In the genomic region with DNA sequence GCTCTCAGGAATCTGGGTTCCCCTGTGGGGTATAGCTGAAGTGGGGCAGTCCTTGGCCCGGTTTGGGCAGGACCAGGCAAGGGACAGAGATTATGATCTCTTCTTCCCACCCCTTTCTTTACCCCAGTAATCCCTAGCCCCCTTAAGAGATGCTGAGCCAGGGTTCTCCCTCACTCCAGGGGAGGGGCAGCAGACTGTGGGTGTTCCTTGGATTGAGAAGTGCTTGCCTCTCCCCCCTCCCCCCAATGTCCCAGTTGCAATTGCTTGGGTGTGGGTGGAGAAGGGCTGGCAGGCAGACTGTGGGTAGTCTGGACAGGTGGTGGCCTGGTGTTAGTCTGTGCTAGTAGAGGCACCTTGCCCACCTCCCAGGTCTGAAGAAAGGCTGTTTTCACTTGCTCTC, we compare ENCODE assay signal across 7 mouse cellular contexts. TPM values are rescaled to one million over a fixed set of nuclear protein-coding genes. Genes with fewer than 3 reads are reported as not detected.
DNase-seq lines count a peak whose midpoint lies in the region; ATAC-seq and TF ChIP-seq lines count a peak whose summit lies in the region.

No protein-coding gene starts in this region.

- peaks cover 10% of the 10 kb centered on the region for H3K9me3 ChIP-seq in lung, postnatal 0 days (ENCODE audit: low read length)
- H3K9me3 ChIP-seq in kidney, embryonic 16.5 days (ENCODE audit: low read length): peaks cover 24% of the 10 kb centered on the region

- peaks cover 22% of the 10 kb centered on the region; the same call in 1 of the 2 replicates for H3K36me3 ChIP-seq in lung, postnatal 0 days (ENCODE audit: insufficient read depth, low read length)
- peaks cover 50% of the 10 kb centered on the region for H3K36me3 ChIP-seq in kidney, embryonic 16.5 days (ENCODE audit: insufficient read depth, low read length)
- peaks cover 9% of the 10 kb centered on the region for H3K36me3 ChIP-seq in myocyte (ENCODE audit: control insufficient read depth, insufficient read depth)

- no peaks in the 10 kb centered on the region for H3K27me3 ChIP-seq in lung, postnatal 0 days (replicated peaks; ENCODE audit: insufficient read depth, low read length)
- no peaks in the 10 kb centered on the region for H3K27me3 ChIP-seq in kidney, embryonic 16.5 days (ENCODE audit: insufficient read depth, low read length)
- H3K27me3 ChIP-seq in myocyte (ENCODE audit: control insufficient read depth, insufficient read depth, insufficient read length): no peaks in the 10 kb centered on the region

- peaks cover 21% of the 10 kb centered on the region for H3K79me2 ChIP-seq in myocyte (ENCODE audit: control insufficient read depth, insufficient read depth)

- peak overlapping the region; percentile 92; the same call in 1 of the 2 replicates for H3K4me2 ChIP-seq in lung, postnatal 0 days (replicated peaks; ENCODE audit: low read depth, low read length)
- H3K4me2 ChIP-seq in kidney, embryonic 16.5 days (replicated peaks; ENCODE audit: low read depth, low read length): peak overlapping the region; percentile 81
- H3K4me2 ChIP-seq in myocyte (ENCODE audit: low read depth): peak overlapping the region; percentile 81

- no peak overlapping the region for H3K4me3 ChIP-seq in lung, postnatal 0 days (ENCODE audit: low read depth, low read length)
- no peak overlapping the region for H3K4me3 ChIP-seq in lung, adult 2 months (replicated peaks; ENCODE audit: extremely low read depth, low read depth, low read length)
- H3K4me3 ChIP-seq in embryonic fibroblast, embryonic 13.5 days (ENCODE audit: insufficient read depth, low read length): peak overlapping the region; percentile 73
- peak overlapping the region; percentile 73 for H3K4me3 ChIP-seq in kidney, embryonic 16.5 days (ENCODE audit: low read length)
- H3K4me3 ChIP-seq in myocyte: peak overlapping the region; percentile 61

- peaks cover 14% of the 10 kb centered on the region for H3K4me1 ChIP-seq in lung, postnatal 0 days (ENCODE audit: insufficient read depth, low read depth, low read length)
- H3K4me1 ChIP-seq in lung, adult 2 months (ENCODE audit: control insufficient read depth, insufficient read depth, low read length): 0 out of 2 replicates have a peak, but pooled peaks cover 3% of the 10 kb centered on the region
- no peaks in the 10 kb centered on the region for H3K4me1 ChIP-seq in embryonic fibroblast, embryonic 13.5 days (ENCODE audit: control insufficient read depth, insufficient read depth, low read length)
- H3K4me1 ChIP-seq in kidney, embryonic 16.5 days (ENCODE audit: insufficient read depth, low read length): peaks cover 26% of the 10 kb centered on the region

- DNase-seq in lung, postnatal 0 days (ENCODE audit: low spot score): no peak
- no peak for DNase-seq in lung, adult 2 months
- DNase-seq in spleen, adult 18-20 months: no peak
- no peak for DNase-seq in natural killer cell, adult 2 months (ENCODE audit: low spot score in 2 of 2)

- H3ac ChIP-seq in myocyte (ENCODE audit: control insufficient read depth, insufficient read length): no peak overlapping the region

- no peak for TF ChIP-seq CTCF in lung, postnatal 0 days (IDR thresholded peaks at IDR 0.05)
- no peak for TF ChIP-seq CTCF in lung, adult 2 months (IDR thresholded peaks at IDR 0.05; ENCODE audit: insufficient read depth, low read length)
- no peak for TF ChIP-seq CTCF in embryonic fibroblast, embryonic 13.5 days (IDR thresholded peaks at IDR 0.05; ENCODE audit: borderline replicate concordance, insufficient read depth, low read length)

- TF ChIP-seq POLR2A in lung, adult 2 months (IDR thresholded peaks at IDR 0.05; ENCODE audit: borderline replicate concordance, extremely low read depth, low read depth, low read length): no peak
- no peak for TF ChIP-seq POLR2A in embryonic fibroblast, embryonic 13.5 days (IDR thresholded peaks at IDR 0.05; ENCODE audit: low read depth, low read length)
- no peak for TF ChIP-seq POLR2A in myocyte (IDR thresholded peaks at IDR 0.05; ENCODE audit: insufficient read length, low read depth)

- TF ChIP-seq EP300 in lung, postnatal 0 days (IDR thresholded peaks at IDR 0.05): no peak

- no peak overlapping the region for H3K9ac ChIP-seq in lung, postnatal 0 days (replicated peaks; ENCODE audit: low read depth)
- peak overlapping the region; percentile 93 for H3K9ac ChIP-seq in kidney, embryonic 16.5 days (replicated peaks; ENCODE audit: low read length)

- ATAC-seq in lung, postnatal 0 days: no peak
- no peak for ATAC-seq in kidney, embryonic 16.5 days (ENCODE audit: low FRiP score, low TSS enrichment)

- no peak overlapping the region for H3K27ac ChIP-seq in lung, postnatal 0 days (ENCODE audit: low read length)
- H3K27ac ChIP-seq in embryonic fibroblast, embryonic 13.5 days (ENCODE audit: insufficient read depth, low read length): no peak overlapping the region
- peak overlapping the region; percentile 94; the same call in 1 of the 2 replicates for H3K27ac ChIP-seq in kidney, embryonic 16.5 days (ENCODE audit: low read length)

- WGBS in lung, postnatal 0 days: 44% methylated on average over 1 of the region's 1 CpGs
- WGBS in lung, adult 2 months: 70% methylated on average over 1 of the region's 1 CpGs
- WGBS in kidney, embryonic 16.5 days: 50% methylated on average over 1 of the region's 1 CpGs

TF ChIP-seq in myocyte, 11 proteins besides CTCF, POLR2A, EP300 and RAD21:
- no peak for TF ChIP-seq SRF (IDR thresholded peaks at IDR 0.05; ENCODE audit: control insufficient read depth, insufficient read length, low read depth)
- TF ChIP-seq USF1 (IDR thresholded peaks at IDR 0.05; ENCODE audit: low read depth): no peak
- no peak for TF ChIP-seq TCF3 (IDR thresholded peaks at IDR 0.05; ENCODE audit: insufficient read length, low read depth)
- no peak for TF ChIP-seq POLR2AphosphoS2 (IDR thresholded peaks at IDR 0.05; ENCODE audit: insufficient read length, low read depth)
- peak in 1 of 3 experiments; percentile 29 for TF ChIP-seq MYOD1 (IDR thresholded peaks at IDR 0.05; ENCODE audit: control insufficient read depth in 1 of 3, insufficient read length in 2 of 3, low read depth in 2 of 3)
- TF ChIP-seq TCF12 (IDR thresholded peaks at IDR 0.05; ENCODE audit: insufficient read depth, poor library complexity, severe bottlenecking): no peak
- no peak for TF ChIP-seq CEBPB (IDR thresholded peaks at IDR 0.05; ENCODE audit: insufficient read depth, poor library complexity, severe bottlenecking)
- TF ChIP-seq REST (IDR thresholded peaks at IDR 0.05; ENCODE audit: insufficient read depth, insufficient read length): no peak

RNA-seq across cellular contexts. Expression of a gene that starts 1.5 kb away (rescaled TPM):
- polyA plus RNA-seq in lung, postnatal 0 days (2015; fragmentation: Nextera tagmentation; extraction: Ambion mirVana): not detected in 2 replicates
- polyA plus RNA-seq in lung, adult 2 months (2012; rRNA removed): not detected in 2 replicates
- not detected in 2 replicates for polyA plus RNA-seq in embryonic fibroblast, embryonic 13.5 days (2011; ENCODE audit: insufficient read length, low read depth, missing spikeins)
- 0.69 TPM in 1 of 2 replicates, not detected in the other for polyA plus RNA-seq in kidney, embryonic 16.5 days (2015; fragmentation: Nextera tagmentation; extraction: Ambion mirVana)
- 1.5 TPM for polyA plus RNA-seq in myocyte (2012; fragmentation: generic; extraction: Trizol)

RNA-seq across cellular contexts. Expression of a gene that starts 1.6 kb away (rescaled TPM):
- 15.2 and 15.5 TPM in 2 replicates for polyA plus RNA-seq in lung, postnatal 0 days (2015; fragmentation: Nextera tagmentation; extraction: Ambion mirVana)
- 34.2 and 42.7 TPM in 2 replicates for polyA plus RNA-seq in lung, adult 2 months (2012; rRNA removed)
- 16.3 and 19.0 TPM in 2 replicates for polyA plus RNA-seq in embryonic fibroblast, embryonic 13.5 days (2011; ENCODE audit: insufficient read length, low read depth, missing spikeins)
- 52.9 and 59.3 TPM in 2 replicates for polyA plus RNA-seq in kidney, embryonic 16.5 days (2015; fragmentation: Nextera tagmentation; extraction: Ambion mirVana)
- polyA plus RNA-seq in myocyte (2012; fragmentation: generic; extraction: Trizol): 15.3 TPM

RNA-seq across cellular contexts. Expression of a gene that starts 5.9 kb away (rescaled TPM):
- not detected in 2 replicates for polyA plus RNA-seq in lung, postnatal 0 days (2015; fragmentation: Nextera tagmentation; extraction: Ambion mirVana)
- polyA plus RNA-seq in lung, adult 2 months (2012; rRNA removed): not detected in 2 replicates
- not detected in 2 replicates for polyA plus RNA-seq in embryonic fibroblast, embryonic 13.5 days (2011; ENCODE audit: insufficient read length, low read depth, missing spikeins)
- not detected in 2 replicates for polyA plus RNA-seq in kidney, embryonic 16.5 days (2015; fragmentation: Nextera tagmentation; extraction: Ambion mirVana)
- not detected for polyA plus RNA-seq in myocyte (2012; fragmentation: generic; extraction: Trizol)

RNA-seq across cellular contexts. Expression of a gene that starts 6.6 kb away (rescaled TPM):
- polyA plus RNA-seq in lung, postnatal 0 days (2015; fragmentation: Nextera tagmentation; extraction: Ambion mirVana): 5.3 and 6.2 TPM in 2 replicates
- polyA plus RNA-seq in lung, adult 2 months (2012; rRNA removed): 6.7 and 7.2 TPM in 2 replicates
- polyA plus RNA-seq in embryonic fibroblast, embryonic 13.5 days (2011; ENCODE audit: insufficient read length, low read depth, missing spikeins): 2.2 and 2.7 TPM in 2 replicates
- polyA plus RNA-seq in kidney, embryonic 16.5 days (2015; fragmentation: Nextera tagmentation; extraction: Ambion mirVana): 7.5 and 9.3 TPM in 2 replicates
- 4.1 TPM for polyA plus RNA-seq in myocyte (2012; fragmentation: generic; extraction: Trizol)

RNA-seq across cellular contexts. Expression of a gene that starts 22.7 kb away (rescaled TPM):
- polyA plus RNA-seq in lung, postnatal 0 days (2015; fragmentation: Nextera tagmentation; extraction: Ambion mirVana): 301 and 319 TPM in 2 replicates
- polyA plus RNA-seq in lung, adult 2 months (2012; rRNA removed): 179 and 229 TPM in 2 replicates
- 2.1 and 2.3 TPM in 2 replicates for polyA plus RNA-seq in embryonic fibroblast, embryonic 13.5 days (2011; ENCODE audit: insufficient read length, low read depth, missing spikeins)
- polyA plus RNA-seq in kidney, embryonic 16.5 days (2015; fragmentation: Nextera tagmentation; extraction: Ambion mirVana): 64.5 and 76.1 TPM in 2 replicates
- 0.17 TPM for polyA plus RNA-seq in myocyte (2012; fragmentation: generic; extraction: Trizol)

Comparison
In these comparisons a context has a peak if more than half of its experiments do, and no peak if none do; other contexts are left out.
1. H3K4me3 ChIP-seq: peak in embryonic fibroblast, embryonic 13.5 days (single experiment), kidney, embryonic 16.5 days (single experiment) and myocyte (single experiment); none in lung, postnatal 0 days (single experiment) and lung, adult 2 months (single experiment).
2. Peak in every context shown above with its lines, with median percentiles within 50 percentile points of each other: H3K4me2 ChIP-seq.